Mouse (Mus musculus): ENCODE data around the gene Sox15.

DNA sequence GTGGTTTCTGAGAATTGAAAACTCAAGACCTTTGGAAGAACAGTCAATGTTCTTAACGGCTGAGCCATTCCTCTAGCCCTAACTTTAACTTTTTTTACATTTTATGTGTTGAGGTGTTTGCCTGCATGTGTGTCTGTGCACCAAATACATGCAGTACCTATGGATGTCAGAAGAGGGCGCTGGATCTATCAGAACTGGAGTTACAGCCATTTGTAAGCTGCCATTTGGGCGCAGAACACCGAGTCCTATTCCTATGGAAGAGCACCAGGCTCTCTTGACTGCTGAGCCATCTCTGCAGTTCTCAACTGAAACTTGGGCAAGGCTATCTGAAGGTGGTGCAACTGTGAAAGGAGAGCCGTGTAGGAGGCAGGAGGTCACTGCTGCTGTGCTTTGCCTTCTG, 43.5 kb downstream of the Sox15 start:
- TF ChIP-seq CTCF (IDR thresholded peaks at IDR 0.05; ENCODE audit: borderline replicate concordance, control insufficient read depth, extremely low read depth, insufficient read depth, low read length, poor library complexity) = no peak
- TF ChIP-seq POLR2A (IDR thresholded peaks at IDR 0.05; ENCODE audit: control insufficient read depth, extremely low read depth, insufficient read depth, low read length, poor library complexity) = no peak
